Mouse (Mus musculus): ENCODE measurements around the gene Rusc1. TPM values are rescaled to one million over a fixed set of nuclear protein-coding genes. Genes with fewer than 3 reads are reported as not detected.

Rusc1 gene
- polyA plus RNA-seq, 1 experiment from 2014 or later, result 38.4 TPM

DNA sequence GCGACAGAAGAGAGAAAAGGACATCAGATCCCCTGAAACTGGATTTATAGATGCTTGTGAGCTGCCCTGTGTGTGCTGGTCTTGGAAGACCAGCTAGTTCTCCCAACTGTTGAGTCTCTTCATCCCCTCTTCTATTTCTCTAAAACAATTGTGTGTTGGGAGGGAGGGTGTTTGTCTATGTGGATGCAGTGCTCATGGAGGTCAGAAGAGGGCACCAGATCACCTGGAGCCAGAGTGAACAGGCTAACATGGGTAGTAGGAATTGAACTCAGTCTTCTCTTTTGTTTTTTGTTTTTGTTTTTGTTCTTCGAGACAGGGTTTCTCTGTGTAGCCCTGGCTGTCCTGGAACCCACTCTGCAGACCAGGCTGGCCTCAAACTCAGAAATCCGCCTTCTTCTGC, 34.3 kb downstream of the Rusc1 start:
- Histone ChIP-seq H3K27ac (no peak overlapping the region), H3K4me3 (no peak overlapping the region), H3K9me3 (replicated peaks) (no peaks in the 10 kb centered on the region), H3K4me1 (no peaks in the 10 kb centered on the region), H3K4me2 (no peak overlapping the region), H3K9ac (no peak overlapping the region), H3K36me3 (ENCODE audit: poor library complexity, severe bottlenecking) (peaks cover 94% of the 10 kb centered on the region), H3K27me3 (no peaks in the 10 kb centered on the region)
- ATAC-seq, result no peak
- 70% methylated on average over 3 of the region's 3 CpGs for WGBS

DNA sequence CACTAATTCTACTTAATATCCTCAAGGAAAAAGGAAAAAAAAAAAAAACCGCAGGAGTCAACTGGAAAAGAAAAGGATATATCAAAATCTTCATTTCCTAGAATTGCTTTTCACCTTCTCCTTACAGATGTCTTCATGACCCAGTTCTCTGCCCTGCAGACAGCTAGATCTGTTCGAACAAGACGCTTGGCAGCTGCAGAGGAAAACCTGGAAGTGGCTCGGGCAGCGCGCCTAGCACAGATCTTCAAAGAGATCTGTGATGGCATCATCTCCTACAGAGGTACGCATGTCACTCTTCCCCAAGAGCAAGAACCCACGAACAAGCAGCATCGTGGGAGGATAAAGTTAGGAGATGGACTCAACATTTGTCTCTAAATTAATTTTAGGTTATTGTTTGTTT, 34.8 kb downstream of the Rusc1 start:
- H3K4me1 ChIP-seq, result no peaks in the 10 kb centered on the region
- H3K27me3 ChIP-seq, result no peaks in the 10 kb centered on the region
- no peak for ATAC-seq
- no peak overlapping the region for H3K4me2 ChIP-seq
- no peaks in the 10 kb centered on the region for H3K9me3 ChIP-seq (replicated peaks)
- H3K36me3 ChIP-seq (ENCODE audit: poor library complexity, severe bottlenecking), result peaks cover 94% of the 10 kb centered on the region
- no peak overlapping the region for H3K27ac ChIP-seq
- no peak overlapping the region for H3K9ac ChIP-seq
- H3K4me3 ChIP-seq, result no peak overlapping the region
- 98% methylated on average over 9 of the region's 9 CpGs for WGBS

GRCm38 (mm10) chr3:89043359-89043758, 49.8 kb downstream of the Rusc1 start:
- no peak for ATAC-seq
- Histone ChIP-seq H3K4me1 (no peaks in the 10 kb centered on the region), H3K36me3 (ENCODE audit: poor library complexity, severe bottlenecking) (peaks cover 76% of the 10 kb centered on the region), H3K27ac (no peak overlapping the region), H3K4me3 (no peak overlapping the region), H3K27me3 (no peaks in the 10 kb centered on the region), H3K9me3 (replicated peaks) (no peaks in the 10 kb centered on the region), H3K4me2 (no peak overlapping the region), H3K9ac (no peak overlapping the region)
- WGBS, result 85% methylated on average over 4 of the region's 4 CpGs

Other genes with a start within 250 kb of the Rusc1 start
- gene Msto1, start 179.3 kb downstream of the Rusc1 start, polyA plus RNA-seq (2015; fragmentation: Nextera tagmentation; extraction: Ambion mirVana), result 40.3 and 48.5 TPM in 2 replicates
- 21.8 and 24.4 TPM in 2 replicates for gene Ash1l, start 142.7 kb downstream of the Rusc1 start, polyA plus RNA-seq (2015; fragmentation: Nextera tagmentation; extraction: Ambion mirVana)
- 139 and 145 TPM in 2 replicates for gene Dap3, start 142.1 kb downstream of the Rusc1 start, polyA plus RNA-seq (2015; fragmentation: Nextera tagmentation; extraction: Ambion mirVana)
- gene Gm43738, start 7.8 kb upstream of the Rusc1 start, polyA plus RNA-seq (2015; fragmentation: Nextera tagmentation; extraction: Ambion mirVana), result not detected in 2 replicates
- gene Fdps, start 8.6 kb upstream of the Rusc1 start, polyA plus RNA-seq (2015; fragmentation: Nextera tagmentation; extraction: Ambion mirVana), result 315 and 326 TPM in 2 replicates
- gene Pklr, start 42.8 kb upstream of the Rusc1 start, polyA plus RNA-seq (2015; fragmentation: Nextera tagmentation; extraction: Ambion mirVana), result 0.09 and 0.26 TPM in 2 replicates
- 19.0 and 19.6 TPM in 2 replicates for gene Hcn3, start 66.9 kb upstream of the Rusc1 start, polyA plus RNA-seq (2015; fragmentation: Nextera tagmentation; extraction: Ambion mirVana)
- gene Clk2, start 71.5 kb upstream of the Rusc1 start, polyA plus RNA-seq (2015; fragmentation: Nextera tagmentation; extraction: Ambion mirVana), result 25.0 and 26.2 TPM in 2 replicates
- 102 and 109 TPM in 2 replicates for gene Scamp3, start 84.2 kb upstream of the Rusc1 start, polyA plus RNA-seq (2015; fragmentation: Nextera tagmentation; extraction: Ambion mirVana)
- gene Fam189b, start 89.8 kb upstream of the Rusc1 start, polyA plus RNA-seq (2015; fragmentation: Nextera tagmentation; extraction: Ambion mirVana), result 15.1 and 23.0 TPM in 2 replicates
- gene Gba, start 109.6 kb upstream of the Rusc1 start, polyA plus RNA-seq (2015; fragmentation: Nextera tagmentation; extraction: Ambion mirVana), result 34.6 and 36.3 TPM in 2 replicates
- 79.2 and 96.1 TPM in 2 replicates for gene Thbs3, start 121.9 kb upstream of the Rusc1 start, polyA plus RNA-seq (2015; fragmentation: Nextera tagmentation; extraction: Ambion mirVana)
- 196 and 201 TPM in 2 replicates for gene Mtx1, start 133.8 kb upstream of the Rusc1 start, polyA plus RNA-seq (2015; fragmentation: Nextera tagmentation; extraction: Ambion mirVana)
- gene Muc1, start 135.7 kb upstream of the Rusc1 start, polyA plus RNA-seq (2015; fragmentation: Nextera tagmentation; extraction: Ambion mirVana), result 2.8 and 3.1 TPM in 2 replicates
- 221 and 237 TPM in 2 replicates for gene Krtcap2, start 152.7 kb upstream of the Rusc1 start, polyA plus RNA-seq (2015; fragmentation: Nextera tagmentation; extraction: Ambion mirVana)
- gene Trim46, start 153.0 kb upstream of the Rusc1 start, polyA plus RNA-seq (2015; fragmentation: Nextera tagmentation; extraction: Ambion mirVana), result 36.6 and 43.2 TPM in 2 replicates
- 100 and 106 TPM in 2 replicates for gene Dpm3, start 166.0 kb upstream of the Rusc1 start, polyA plus RNA-seq (2015; fragmentation: Nextera tagmentation; extraction: Ambion mirVana)
- gene Slc50a1, start 177.3 kb upstream of the Rusc1 start, polyA plus RNA-seq (2015; fragmentation: Nextera tagmentation; extraction: Ambion mirVana), result 25.8 and 32.7 TPM in 2 replicates
- 9.5 and 10.9 TPM in 2 replicates for gene Efna1, start 187.8 kb upstream of the Rusc1 start, polyA plus RNA-seq (2015; fragmentation: Nextera tagmentation; extraction: Ambion mirVana)
- 18.7 and 23.4 TPM in 2 replicates for gene Efna3, start 229.7 kb upstream of the Rusc1 start, polyA plus RNA-seq (2015; fragmentation: Nextera tagmentation; extraction: Ambion mirVana)
- gene Efna4, start 244.7 kb upstream of the Rusc1 start, polyA plus RNA-seq (2015; fragmentation: Nextera tagmentation; extraction: Ambion mirVana), result 16.0 and 16.3 TPM in 2 replicates

All from forebrain, embryonic 13.5 days (tissue).